Mouse (Mus musculus) right cerebral cortex, postnatal 25 days (tissue): ENCODE data around the gene Wars.
A peak's percentile ranks its signal among the peaks of the same experiment; 100 is the strongest.

Experiments used
- DNase-seq: peaks from one replicate; pipeline ENCODE4 v3.0.0; 2022

Gene Wars

DNA sequence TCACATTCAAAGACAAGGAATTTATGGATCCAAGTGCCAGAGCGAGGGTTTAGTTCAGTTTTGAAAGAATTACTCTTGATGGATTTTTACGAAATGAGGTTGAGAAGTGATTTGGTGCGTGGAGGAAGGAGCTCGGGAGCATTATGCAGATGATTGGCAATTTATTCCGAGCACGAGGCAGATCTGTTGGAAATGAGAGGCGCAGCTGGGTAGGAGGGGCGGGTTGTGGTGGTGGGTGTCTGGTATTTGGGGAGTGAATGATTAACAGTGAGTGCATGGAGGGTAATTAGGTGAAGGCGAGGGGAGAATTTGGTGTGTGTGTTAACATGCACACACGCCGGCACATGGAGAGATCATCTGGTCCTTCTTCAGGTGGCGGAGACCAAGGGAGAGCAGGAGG lies 12.4 kb upstream of the Wars start:
- no peak for DNase-seq

DNA sequence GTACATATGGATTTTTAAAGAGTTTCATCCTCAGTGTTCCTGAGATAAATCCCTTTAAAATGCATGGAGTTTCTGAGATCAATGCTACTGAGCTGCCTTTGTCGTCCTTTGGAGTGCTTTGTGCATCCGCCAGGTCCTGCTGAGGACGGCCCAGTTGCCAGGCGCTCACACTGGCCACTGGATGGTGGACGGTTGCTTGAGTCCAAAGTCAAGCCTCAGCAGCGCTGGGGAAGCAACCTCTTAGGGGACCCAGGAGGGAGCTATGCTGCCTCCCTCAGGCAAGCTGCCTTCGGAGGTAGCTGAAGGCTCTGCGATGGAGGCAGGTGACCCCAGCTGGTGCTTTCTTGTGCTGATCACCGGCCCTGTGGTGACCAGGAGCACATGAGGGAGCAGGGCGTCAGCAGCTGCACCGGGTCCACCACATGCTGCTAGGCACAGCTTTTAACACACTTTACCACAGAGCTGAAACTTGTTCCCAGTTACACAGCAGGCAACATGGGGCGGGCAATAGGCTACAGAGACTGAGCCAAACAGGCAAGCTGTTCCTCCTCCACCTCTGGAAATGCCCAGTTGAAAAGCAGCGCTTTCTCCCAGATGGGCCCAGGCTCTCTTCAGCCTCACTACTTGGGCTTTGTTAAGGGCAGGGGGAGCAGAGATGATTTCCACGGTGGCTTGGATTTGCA lies 11.8 kb upstream of the Wars start:
- DNase-seq, result no peak

DNA sequence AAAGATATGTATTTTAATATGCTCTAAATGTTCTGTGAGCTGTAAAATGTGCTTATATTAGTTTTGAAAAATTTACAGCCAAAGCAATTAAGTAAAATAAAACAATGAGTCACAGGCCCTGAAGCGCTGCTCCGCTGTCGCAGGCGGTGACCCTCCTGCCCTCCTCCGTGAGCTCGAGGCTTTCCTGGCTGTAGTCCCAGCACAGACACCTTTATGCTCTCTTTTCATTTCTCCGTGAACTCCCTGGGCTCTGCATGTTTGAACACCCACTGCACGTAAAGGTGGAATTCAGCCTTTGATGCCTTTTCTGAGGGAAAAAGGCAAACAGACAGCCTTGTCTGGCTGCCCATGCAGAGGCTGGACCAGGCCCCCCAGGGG lies 10.3 kb upstream of the Wars start:
- DNase-seq, result no peak

DNA sequence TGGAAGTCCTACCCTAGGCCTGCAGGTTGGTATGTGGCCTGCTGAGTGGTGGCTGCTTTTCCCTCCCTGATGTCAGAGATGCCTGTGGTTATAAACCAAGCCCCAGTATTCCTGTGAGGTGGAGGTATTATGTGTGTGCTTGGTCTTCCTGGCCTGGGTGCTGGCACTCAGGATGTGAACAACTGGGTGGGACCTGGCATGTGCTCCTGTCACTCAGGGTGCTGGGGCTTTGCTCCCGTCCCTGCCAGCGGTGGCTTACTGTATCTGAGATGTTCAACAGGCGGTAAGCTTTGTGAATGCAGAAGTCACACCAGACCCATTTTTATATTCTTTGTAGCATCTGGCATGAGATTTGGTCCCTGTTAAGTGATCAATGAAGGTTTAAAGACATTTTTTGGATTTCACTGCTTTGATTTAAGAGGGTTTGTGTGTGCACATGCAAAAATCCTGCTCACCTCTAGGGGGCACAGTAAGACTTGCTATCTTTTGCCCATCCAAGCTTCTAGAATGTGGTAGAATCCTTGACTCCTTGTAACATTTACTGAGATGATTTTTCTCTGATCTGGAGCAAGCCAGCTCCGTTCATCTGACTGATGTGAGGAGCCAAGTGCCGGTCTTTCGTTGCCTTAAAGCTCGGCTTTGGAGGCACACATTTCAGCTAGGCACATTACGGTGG lies 9.8 kb upstream of the Wars start:
- peak; percentile 64 for DNase-seq

DNA sequence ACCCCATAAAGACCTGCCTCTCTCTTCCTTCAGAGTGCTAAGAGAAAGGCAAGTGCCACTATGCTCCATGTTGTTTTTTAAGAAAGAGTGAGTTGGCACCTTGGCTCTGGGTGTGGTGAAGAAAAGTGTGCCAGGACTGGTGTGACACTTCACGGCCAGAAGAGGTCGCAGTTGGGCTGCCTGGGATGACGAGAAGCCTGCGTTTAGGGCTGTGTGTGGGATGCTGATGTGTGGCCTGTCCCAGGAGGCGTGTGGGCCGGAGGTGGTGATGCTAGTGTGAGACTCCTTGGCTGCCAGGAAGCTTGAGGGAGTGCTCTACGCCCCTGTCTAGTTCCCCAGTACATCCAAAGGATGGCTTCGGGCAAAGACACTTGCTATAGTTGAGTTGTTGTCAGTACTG lies 9.0 kb upstream of the Wars start:
- DNase-seq, result peak; percentile 68

DNA sequence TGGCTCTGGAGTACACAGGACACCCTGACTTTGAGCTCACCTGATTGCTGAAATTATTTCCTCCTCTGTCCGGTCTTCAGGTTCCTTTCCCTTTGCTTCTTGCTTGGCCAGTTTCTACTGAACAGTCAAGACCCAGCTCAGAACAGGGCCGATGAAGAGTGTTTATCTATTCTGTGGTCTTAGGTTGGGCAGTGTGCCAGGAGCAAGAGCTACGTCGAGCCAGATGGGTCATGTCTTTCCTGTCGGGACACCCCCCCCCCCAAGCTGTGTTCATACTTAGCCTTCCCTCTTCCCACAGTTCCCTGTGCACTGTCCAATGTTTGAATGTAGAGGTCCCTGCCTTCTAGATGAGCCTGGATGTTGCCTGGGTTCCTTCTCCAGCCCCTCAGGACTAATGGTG lies 7.4 kb upstream of the Wars start:
- DNase-seq, result no peak

DNA sequence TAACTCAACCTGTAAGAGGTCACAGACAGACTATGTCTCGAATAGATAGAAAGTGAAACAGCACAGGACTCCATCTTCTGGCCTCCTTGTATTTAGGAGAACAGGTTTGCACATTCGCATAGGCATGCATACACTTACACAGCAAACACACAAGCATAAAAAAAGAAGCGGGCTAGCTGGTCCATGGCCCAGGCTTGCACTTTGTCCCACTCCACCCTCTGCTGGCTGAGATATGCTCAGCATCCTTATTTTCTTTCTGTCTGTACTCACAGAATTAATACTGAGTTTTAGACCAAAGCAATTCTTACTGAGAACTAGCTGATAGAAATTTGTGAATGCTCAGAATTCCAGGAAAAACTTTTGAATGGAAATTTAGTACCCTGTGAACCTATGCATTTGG lies 2.0 kb upstream of the Wars start:
- no peak for DNase-seq

DNA sequence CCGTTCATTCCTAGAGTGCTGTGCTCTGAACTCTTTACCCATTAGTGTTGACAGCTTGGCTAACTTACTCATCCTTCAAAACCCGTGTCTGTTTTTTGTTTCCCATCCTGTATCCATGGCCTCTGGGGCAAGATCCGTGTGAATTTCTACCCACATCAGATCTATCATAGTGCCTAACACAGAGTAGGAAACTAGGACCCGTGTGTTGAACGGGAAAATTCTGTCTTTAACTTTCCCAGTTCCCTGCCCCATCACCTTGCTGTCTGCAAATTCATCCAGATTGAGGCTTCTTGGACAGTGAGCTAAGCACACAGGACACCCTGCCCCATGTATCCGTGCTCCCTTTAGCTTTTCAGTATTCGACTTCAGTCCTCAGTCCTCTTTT lies 450 bp upstream of the Wars start:
- no peak for DNase-seq

DNA sequence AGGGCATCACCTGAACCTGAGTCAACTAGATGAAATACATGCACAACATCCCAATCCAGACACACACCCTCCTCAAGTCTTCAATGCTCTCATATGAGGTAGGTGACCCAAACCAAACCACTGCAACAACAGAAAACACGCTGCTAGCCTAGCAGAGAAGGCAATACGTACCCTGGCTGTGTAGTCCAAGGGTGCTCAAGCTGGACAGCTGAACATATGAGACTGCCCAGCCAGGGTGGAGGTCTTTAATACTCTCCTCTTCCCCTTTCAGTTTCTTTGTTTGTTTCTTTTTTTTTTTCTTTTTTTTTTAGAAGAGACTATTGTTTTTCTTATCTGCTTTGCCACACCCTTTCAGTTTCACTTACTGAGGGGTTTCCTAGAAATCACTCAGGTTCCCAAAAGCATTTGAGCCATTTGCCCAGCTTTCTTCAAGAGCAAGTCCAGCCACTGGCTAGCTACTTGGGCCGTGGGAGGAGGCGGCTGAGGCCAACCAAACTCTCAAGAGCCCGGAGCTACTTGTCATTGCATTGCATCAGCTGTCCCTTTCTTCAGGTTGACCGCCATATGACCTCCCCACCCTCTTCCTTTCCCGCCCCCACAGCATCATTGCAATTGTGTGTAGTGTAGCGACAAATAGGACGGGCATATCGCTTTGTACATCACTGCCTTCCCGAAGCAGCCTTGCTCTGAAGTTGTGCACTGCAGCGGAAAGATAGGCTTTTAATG lies 822 bp downstream of the Wars start, which contains the start of gene Wdr25:
Gene Wdr25 (plus strand): TSS at position 643 of the 726 bp plus-strand sequence.
- no peak for DNase-seq

DNA sequence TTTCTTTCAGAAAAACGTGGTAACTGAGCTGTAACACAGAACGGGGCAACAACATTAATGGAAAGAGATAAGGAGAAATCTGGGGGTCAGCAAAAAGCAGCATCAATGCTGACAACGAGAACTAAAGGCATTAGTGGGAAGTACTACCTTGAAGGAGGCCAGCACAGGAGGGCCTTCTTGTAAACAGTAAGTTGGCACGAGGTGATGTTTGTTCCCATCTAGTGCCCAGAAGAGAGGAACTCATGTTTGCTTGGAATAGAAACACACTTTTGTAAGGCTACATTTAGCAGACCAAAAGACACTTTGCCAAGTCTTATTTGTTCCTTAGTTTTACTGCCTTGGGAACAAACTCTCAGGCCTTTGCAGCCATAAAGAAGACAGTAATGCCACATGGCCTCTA lies 5.3 kb downstream of the Wars start:
- DNase-seq, result no peak

DNA sequence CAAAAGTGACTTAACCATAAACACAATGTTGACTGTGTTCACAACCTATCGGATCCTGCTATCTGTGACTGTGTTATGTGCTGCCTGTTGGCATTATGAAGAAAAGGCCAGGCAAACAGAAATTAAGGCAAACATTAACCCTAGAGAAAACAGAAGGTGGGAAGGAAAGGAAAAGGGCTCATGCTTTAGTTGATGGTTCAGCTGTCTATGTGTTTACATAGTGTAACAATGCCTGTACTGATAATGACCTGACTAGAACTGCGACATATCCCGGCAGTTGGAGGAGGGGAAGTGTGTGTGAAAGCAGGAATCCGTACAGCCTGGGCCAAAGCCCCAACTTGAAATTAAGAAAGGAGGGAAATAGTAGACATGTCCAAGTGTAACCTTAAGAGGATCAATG lies 6.9 kb downstream of the Wars start:
- DNase-seq, result no peak

DNA sequence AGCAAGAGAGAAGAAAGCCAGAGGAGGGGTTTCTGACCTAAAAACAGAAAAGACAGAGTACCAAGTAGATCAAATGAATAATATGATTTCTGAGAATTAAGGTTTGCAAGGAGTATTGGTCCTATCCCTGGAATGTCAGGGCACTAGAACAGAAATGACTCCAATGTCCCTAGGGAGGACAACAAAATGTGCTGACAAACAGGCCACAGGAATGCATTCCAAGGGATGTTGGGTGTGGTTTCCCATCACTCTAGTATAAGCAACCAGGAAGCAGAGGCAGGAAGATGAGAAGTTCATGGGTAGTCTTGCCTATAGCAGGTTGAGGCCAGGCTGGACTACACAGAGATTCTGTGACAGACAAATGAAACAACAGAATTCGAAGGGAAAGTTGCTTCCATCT lies 8.1 kb downstream of the Wars start:
- no peak for DNase-seq

DNA sequence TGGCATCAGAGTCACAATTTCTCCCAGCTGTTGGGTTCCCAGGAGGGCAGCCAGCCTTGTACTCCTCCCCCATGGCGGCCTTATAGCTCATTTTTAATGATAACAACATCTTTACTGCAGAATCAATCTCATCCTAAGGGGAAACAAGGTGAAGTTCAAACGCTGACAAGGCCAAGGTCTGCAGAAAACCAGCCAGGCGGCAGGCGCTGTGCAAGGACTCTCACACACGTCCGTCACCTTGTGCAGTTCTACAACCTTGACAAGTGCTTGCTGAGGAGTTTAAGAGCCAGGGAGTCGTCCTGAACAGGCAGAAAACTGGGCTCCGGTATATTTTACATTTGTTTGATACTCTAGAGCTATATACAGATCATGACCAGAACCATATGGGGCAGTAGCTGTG lies 11.2 kb downstream of the Wars start:
- no peak for DNase-seq

DNA sequence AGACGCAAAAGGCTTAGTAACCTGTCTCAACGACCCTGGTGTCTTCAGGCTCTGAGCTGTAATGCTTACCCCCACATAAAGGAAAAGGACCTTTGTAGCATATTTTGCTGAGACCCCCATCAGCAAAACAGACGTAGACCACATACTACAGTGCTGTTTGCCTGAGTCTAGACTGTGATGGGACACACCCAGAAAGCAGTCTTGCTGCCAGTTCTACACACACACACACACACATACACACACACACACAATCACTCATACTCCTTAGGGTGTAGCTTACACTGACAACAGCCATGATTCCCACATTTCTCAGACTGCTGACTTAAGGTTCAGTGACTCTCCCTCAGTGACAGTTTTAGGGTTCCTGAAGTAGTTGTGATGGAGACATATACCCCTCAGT lies 12.8 kb downstream of the Wars start:
- DNase-seq, result no peak

DNA sequence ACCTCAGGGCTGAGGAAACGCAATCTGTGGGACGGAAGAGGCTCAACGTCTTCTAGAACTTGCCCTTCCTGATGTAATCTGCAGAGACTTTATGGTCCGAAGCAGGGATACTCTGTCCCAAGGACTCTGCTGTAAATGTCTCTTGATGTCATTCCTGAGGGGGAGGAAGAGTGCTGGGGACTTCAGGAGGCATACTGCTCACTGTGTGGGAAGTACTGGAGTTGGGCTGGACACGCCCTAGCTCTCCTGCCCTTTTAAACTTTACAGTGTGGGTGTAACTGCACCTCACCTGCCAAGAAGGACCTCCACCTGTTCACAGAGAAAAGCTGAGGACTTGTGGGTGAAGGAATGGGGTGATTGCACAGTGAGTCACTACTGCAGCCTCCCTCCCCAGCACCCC lies 13.4 kb downstream of the Wars start:
- DNase-seq, result no peak

DNA sequence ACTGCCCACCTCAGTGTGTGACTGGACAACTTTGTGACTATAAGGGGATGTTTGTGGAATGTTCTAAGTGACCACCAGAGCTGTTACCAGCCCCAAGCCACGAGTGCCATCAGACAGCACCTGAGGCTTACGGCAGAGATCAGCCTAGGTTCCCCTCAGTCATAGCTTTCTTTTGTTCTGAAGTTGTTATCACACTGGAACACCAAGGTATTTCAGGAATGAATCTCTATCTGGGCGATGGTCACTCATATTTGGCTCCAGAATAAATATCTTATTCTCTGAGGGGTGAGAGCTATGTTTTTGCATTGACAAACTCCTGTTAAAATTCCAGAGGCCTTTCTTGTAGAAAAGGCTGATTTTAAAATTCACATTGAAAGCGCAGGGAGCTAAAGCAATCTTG lies 14.8 kb downstream of the Wars start:
- no peak for DNase-seq

DNA sequence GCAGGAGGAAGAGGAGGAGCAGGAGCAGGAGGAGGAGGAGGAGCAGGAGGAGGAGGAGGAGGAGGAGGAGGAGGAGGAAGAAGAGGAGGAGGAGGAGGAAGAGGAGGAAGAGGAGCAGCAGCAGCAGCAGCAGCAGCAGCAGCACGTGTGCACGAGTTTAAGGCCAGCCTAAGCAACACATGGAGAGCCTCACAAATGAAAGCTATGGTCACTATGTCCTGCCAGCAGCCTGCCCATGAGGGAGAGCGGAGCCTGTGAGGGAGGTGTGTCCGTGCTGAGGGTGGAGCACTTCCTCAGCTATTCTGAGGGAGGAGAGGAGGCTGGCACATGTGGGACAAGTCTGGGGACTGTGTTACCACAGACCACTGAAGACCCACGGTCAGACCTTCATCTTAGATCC lies 20.9 kb downstream of the Wars start:
- DNase-seq, result no peak

DNA sequence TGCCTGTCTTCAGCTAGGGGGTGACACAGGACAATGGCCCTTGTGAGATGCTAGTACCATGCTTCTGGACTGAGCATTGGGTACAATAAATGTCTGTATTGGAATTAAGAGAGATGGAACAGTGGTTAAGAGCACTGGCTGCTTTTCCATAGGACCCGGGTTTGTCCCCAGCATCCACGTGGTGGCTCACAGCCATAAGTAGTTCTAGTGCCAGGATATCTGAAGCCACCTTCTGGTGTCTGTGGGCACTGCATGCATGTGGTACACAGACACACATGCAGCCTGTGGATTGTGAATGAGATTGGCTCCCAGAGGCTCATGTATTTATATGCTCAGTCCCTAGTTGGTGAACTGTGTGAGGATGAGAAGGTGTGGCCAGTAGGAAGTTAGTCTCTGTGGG lies 24.4 kb downstream of the Wars start:
- no peak for DNase-seq

DNA sequence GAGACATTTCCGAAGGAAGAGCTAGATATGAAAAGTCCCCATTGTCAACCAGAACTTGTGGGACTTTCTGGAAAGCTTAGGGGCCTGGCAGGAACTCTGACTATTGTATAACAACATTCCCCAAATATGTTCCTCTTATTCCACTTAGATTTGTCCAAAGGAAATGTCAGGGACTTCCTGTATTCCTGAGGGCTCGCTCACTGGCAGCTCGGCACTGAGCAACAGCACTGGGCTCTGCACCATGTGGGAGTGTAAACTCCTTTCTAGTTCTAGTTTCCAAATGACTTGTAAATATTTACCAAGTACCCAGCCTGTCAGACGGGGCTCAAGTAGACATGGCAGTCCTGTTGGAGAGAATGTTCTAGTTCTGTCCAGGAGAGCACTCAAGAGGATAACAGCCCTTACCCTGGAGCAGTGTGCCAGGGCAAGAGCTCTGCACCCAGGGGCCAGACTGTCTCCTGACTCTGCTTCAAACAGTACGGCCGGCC lies 28.9 kb downstream of the Wars start:
- DNase-seq, result no peak

DNA sequence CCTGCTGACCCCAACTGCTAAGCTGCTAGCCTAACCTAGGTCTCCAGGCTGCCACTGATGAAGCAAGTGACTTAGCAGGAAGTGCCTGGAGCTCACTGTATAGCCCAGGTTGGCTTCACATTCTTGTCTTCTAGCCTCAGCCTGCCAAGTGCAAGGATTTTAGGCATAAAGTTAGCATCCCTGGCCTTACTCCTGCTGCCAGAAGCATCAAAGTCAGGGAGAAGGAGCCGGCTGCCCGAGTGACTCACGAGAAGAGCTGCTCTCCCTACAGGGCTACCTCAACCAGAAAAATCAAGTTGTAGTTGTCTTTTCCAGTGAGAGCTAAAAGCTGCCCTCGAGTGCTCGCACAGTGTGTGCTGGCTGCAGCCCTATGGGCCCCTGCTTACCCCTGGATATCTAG lies 35.5 kb downstream of the Wars start:
- no peak for DNase-seq

DNA sequence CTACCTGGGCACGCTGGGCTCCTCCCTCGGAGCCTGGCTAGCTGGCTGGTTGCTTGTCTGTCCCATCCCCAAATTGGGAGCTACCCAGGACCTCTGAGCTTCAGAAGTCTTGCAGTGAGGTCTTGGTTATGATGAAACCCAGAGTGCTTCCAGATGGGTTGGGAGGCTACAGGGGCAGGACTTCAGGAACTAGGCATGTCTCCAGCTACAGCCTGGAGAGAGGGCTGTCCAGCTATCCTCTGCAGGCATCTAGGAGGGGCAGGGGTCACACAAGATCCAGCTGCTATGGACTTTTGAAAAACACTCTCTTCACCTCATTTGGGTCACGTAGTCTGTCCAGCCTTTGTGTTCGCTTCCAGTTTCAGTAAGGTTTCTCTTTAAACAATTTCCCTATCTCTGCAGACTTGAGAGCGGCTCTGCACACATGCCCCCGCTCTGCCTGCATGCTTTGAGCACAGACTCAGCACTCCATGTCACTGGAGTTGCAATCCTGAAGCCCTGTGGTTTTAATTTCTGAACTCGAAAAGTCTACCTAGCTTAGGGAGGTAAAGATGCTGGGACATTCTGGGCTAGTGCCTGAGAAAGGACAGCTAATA lies 36.3 kb downstream of the Wars start:
- no peak for DNase-seq

DNA sequence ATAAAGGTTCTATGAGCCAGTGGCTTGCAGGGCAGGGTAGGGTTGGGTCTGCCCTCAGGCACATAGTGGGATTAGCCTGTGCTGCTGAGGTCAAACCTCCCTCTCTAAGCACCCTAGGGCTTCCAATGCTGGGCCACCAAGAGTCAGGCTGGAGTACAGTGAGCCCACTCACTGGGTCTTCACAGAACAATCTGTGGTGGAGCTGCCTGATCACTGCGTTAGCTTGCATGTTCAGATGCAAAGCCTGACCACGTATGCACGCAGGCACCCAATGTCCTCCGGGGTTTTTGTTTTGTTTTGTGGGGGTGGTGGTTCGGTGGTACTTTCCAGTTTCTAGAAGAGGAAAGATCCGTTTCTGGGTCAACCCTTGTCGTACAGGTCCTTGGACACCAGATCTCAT lies 36.9 kb downstream of the Wars start:
- no peak for DNase-seq

DNA sequence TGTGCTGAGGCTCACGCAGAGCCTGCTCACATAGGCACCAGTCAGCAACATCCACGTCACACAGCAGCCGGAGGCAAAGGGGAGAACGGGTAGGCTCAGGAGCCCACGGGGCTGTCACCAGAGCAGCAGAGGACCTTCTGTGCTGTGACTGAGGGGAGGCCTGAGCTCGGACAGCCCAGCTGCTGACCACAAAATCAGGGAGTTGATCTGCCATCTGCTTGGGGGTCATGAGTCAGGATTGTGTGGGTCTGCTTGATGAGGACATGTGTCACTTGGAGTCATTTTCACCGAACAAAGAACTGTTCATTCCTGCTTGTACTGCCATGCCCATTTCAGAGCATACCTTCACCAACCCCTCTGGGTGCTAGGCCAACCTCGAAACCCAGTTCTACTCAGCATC lies 37.8 kb downstream of the Wars start:
- DNase-seq, result no peak

DNA sequence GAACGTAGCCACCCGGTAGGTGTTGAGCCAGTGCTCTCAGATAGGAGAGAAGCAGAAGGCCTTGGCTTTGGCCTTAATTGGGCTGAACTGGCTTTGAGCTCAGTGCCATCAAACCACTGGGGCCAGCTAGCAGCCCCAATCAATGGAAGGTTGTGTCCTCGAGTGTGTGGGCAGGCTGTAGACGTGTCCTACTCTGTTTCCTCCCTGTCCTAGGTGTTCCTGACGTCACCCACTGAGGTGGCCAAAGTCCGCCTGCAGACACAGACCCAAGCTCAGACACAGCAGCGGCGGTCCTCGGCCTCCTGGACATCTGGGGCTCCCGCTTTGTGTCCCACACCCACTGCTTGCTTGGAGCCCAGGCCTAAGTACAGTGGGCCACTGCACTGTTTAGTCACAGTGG lies 38.9 kb downstream of the Wars start:
- DNase-seq, result no peak
